ENCODE assay signal across 7 mouse cellular contexts in genomic region chr14:120278290-120279244, GRCm38 (mm10). TPM values are rescaled to one million over a fixed set of nuclear protein-coding genes. Genes with fewer than 3 reads are reported as not detected.
DNase-seq lines count a peak whose midpoint lies in the region; ATAC-seq and TF ChIP-seq lines count a peak whose summit lies in the region.

No protein-coding gene starts in this region.

- ATAC-seq in forebrain, embryonic 16.5 days, result no peak
- peak; percentile 80 for ATAC-seq in intestine, embryonic 15.5 days
- ATAC-seq in liver, embryonic 16.5 days (ENCODE audit: low read depth), result 0 out of 2 replicates have a peak, but pooled peaks have one; percentile 16
- ATAC-seq in neural tube, embryonic 11.5 days (ENCODE audit: insufficient read depth, low FRiP score, low TSS enrichment), result no peak

- peak overlapping the region; percentile 30 for H3K9ac ChIP-seq in forebrain, embryonic 16.5 days (replicated peaks; ENCODE audit: low read depth, low read length)
- H3K9ac ChIP-seq in intestine, embryonic 15.5 days, result peak overlapping the region; percentile 72
- peak overlapping the region; percentile 48 for H3K9ac ChIP-seq in liver, embryonic 16.5 days (ENCODE audit: low read depth, low read length)
- H3K9ac ChIP-seq in neural tube, embryonic 11.5 days (ENCODE audit: low read length), result no peak overlapping the region

- no peaks in the 10 kb centered on the region for H3K36me3 ChIP-seq in testis, adult 2 months (ENCODE audit: control insufficient read depth, insufficient read depth, low read length)
- H3K36me3 ChIP-seq in forebrain, embryonic 16.5 days (ENCODE audit: control insufficient read depth, insufficient read depth), result no peaks in the 10 kb centered on the region
- H3K36me3 ChIP-seq in intestine, embryonic 15.5 days, result no peaks in the 10 kb centered on the region
- no peaks in the 10 kb centered on the region for H3K36me3 ChIP-seq in liver, embryonic 16.5 days (ENCODE audit: control insufficient read depth, insufficient read depth)
- H3K36me3 ChIP-seq in neural tube, embryonic 11.5 days (ENCODE audit: control insufficient read depth, insufficient read depth, low read length), result no peaks in the 10 kb centered on the region

- H3K4me1 ChIP-seq in testis, adult 2 months (ENCODE audit: control insufficient read depth, insufficient read depth, low read length), result peaks cover 8% of the 10 kb centered on the region
- H3K4me1 ChIP-seq in forebrain, embryonic 16.5 days (replicated peaks; ENCODE audit: control insufficient read depth, insufficient read depth, low read length), result peaks cover 43% of the 10 kb centered on the region
- peaks cover 41% of the 10 kb centered on the region for H3K4me1 ChIP-seq in intestine, embryonic 15.5 days (replicated peaks)
- peaks cover 40% of the 10 kb centered on the region for H3K4me1 ChIP-seq in liver, embryonic 16.5 days (ENCODE audit: control insufficient read depth, low read depth, low read length)
- H3K4me1 ChIP-seq in neural tube, embryonic 11.5 days (ENCODE audit: control insufficient read depth, insufficient read depth, low read length), result peaks cover 12% of the 10 kb centered on the region

- no peaks in the 10 kb centered on the region for H3K9me3 ChIP-seq in forebrain, embryonic 16.5 days (ENCODE audit: control insufficient read depth, low read length)
- H3K9me3 ChIP-seq in intestine, embryonic 15.5 days, result no peaks in the 10 kb centered on the region
- H3K9me3 ChIP-seq in liver, embryonic 16.5 days (replicated peaks; ENCODE audit: control insufficient read depth, low read length), result no peaks in the 10 kb centered on the region
- H3K9me3 ChIP-seq in neural tube, embryonic 11.5 days (ENCODE audit: control insufficient read depth, low read length), result no peaks in the 10 kb centered on the region

- TF ChIP-seq CTCF in testis, adult 2 months (IDR thresholded peaks at IDR 0.05; ENCODE audit: control insufficient read depth, insufficient read depth, insufficient replicate concordance, low read depth, low read length), result no peak

- no peak overlapping the region for H3K4me3 ChIP-seq in testis, adult 2 months (ENCODE audit: control insufficient read depth, low read depth, low read length)
- peak overlapping the region; percentile 0; the same call in 1 of the 2 replicates for H3K4me3 ChIP-seq in forebrain, embryonic 16.5 days (replicated peaks; ENCODE audit: low read length)
- peak overlapping the region; percentile 53 for H3K4me3 ChIP-seq in intestine, embryonic 15.5 days (replicated peaks)
- H3K4me3 ChIP-seq in liver, embryonic 16.5 days (ENCODE audit: low read depth, low read length), result peak overlapping the region; percentile 76
- H3K4me3 ChIP-seq in neural tube, embryonic 11.5 days (ENCODE audit: low read depth, low read length), result no peak overlapping the region

- WGBS in forebrain, embryonic 16.5 days, result 33% methylated on average over 21 of the region's 21 CpGs
- 12% methylated on average over 21 of the region's 21 CpGs for WGBS in intestine, embryonic 15.5 days
- WGBS in liver, embryonic 16.5 days (ENCODE audit: insufficient replicate concordance), result 7% methylated on average over 21 of the region's 21 CpGs
- WGBS in neural tube, embryonic 11.5 days, result 59% methylated on average over 21 of the region's 21 CpGs

- no peak for DNase-seq in testis, postnatal 14 days (ENCODE audit: low spot score)
- DNase-seq in brain, adult 2 months (ENCODE audit: low read depth, low spot score), result peak; percentile 74
- peak; percentile 56 for DNase-seq in neural tube, embryonic 11.5 days (ENCODE audit: low spot score)

- no peaks in the 10 kb centered on the region for H3K27me3 ChIP-seq in testis, adult 2 months (ENCODE audit: control insufficient read depth, insufficient read depth, low read length)
- H3K27me3 ChIP-seq in forebrain, embryonic 16.5 days (replicated peaks; ENCODE audit: control insufficient read depth, insufficient read depth, low read length), result no peaks in the 10 kb centered on the region
- H3K27me3 ChIP-seq in intestine, embryonic 15.5 days (replicated peaks), result no peaks in the 10 kb centered on the region
- no peaks in the 10 kb centered on the region for H3K27me3 ChIP-seq in liver, embryonic 16.5 days (ENCODE audit: control insufficient read depth, insufficient read depth, low read depth, low read length)
- no peaks in the 10 kb centered on the region for H3K27me3 ChIP-seq in neural tube, embryonic 11.5 days (ENCODE audit: control insufficient read depth, insufficient read depth, low read length)

- H3K27ac ChIP-seq in testis, adult 2 months (ENCODE audit: control insufficient read depth, insufficient read depth, low read depth, low read length), result peak overlapping the region; percentile 30; the same call in 1 of the 2 replicates
- H3K27ac ChIP-seq in forebrain, embryonic 16.5 days (ENCODE audit: low read length), result no peak overlapping the region
- H3K27ac ChIP-seq in intestine, embryonic 15.5 days, result peak overlapping the region; percentile 90
- peak overlapping the region; percentile 35 for H3K27ac ChIP-seq in liver, embryonic 16.5 days (ENCODE audit: low read length)
- no peak overlapping the region for H3K27ac ChIP-seq in neural tube, embryonic 11.5 days (ENCODE audit: low read depth, low read length)

- TF ChIP-seq POLR2A in testis, adult 2 months (IDR thresholded peaks at IDR 0.05; ENCODE audit: control insufficient read depth, low read depth, low read length), result no peak

- peak overlapping the region; percentile 57 for H3K4me2 ChIP-seq in forebrain, embryonic 16.5 days (ENCODE audit: low read length)
- peak overlapping the region; percentile 92 for H3K4me2 ChIP-seq in intestine, embryonic 15.5 days (replicated peaks)
- peak overlapping the region; percentile 88 for H3K4me2 ChIP-seq in liver, embryonic 16.5 days (ENCODE audit: low read depth, low read length)
- H3K4me2 ChIP-seq in neural tube, embryonic 11.5 days (ENCODE audit: low read depth), result peak overlapping the region; percentile 39

RNA-seq across cellular contexts. Expression of gene Mbnl2, which starts 3.1 kb away (rescaled TPM):
- 13.0 and 14.7 TPM in 2 replicates for polyA plus RNA-seq in testis, adult 2 months (2012; rRNA removed)
- polyA plus RNA-seq in forebrain, embryonic 16.5 days (2015; fragmentation: Nextera tagmentation; extraction: Ambion mirVana), result 23.1 and 26.8 TPM in 2 replicates
- polyA plus RNA-seq in intestine, embryonic 15.5 days (2015; fragmentation: Nextera tagmentation; extraction: Ambion mirVana), result 105 and 111 TPM in 2 replicates
- polyA plus RNA-seq in liver, embryonic 16.5 days (2015; fragmentation: Nextera tagmentation; extraction: Ambion mirVana), result 15.9 and 19.3 TPM in 2 replicates
- polyA plus RNA-seq in neural tube, embryonic 11.5 days (2014; fragmentation: Nextera tagmentation; extraction: Ambion mirVana), result 39.5 and 44.1 TPM in 2 replicates

Comparison
In these comparisons a context has a peak if more than half of its experiments do, and no peak if none do; other contexts are left out.
1. H3K27ac ChIP-seq: peak in testis, adult 2 months (single experiment), intestine, embryonic 15.5 days (single experiment) and liver, embryonic 16.5 days (single experiment); none in forebrain, embryonic 16.5 days (single experiment) and neural tube, embryonic 11.5 days (single experiment).
2. H3K4me3 ChIP-seq: peak in forebrain, embryonic 16.5 days (single experiment), intestine, embryonic 15.5 days (single experiment) and liver, embryonic 16.5 days (single experiment); none in testis, adult 2 months (single experiment) and neural tube, embryonic 11.5 days (single experiment).
3. ATAC-seq: peak in intestine, embryonic 15.5 days (single experiment) and liver, embryonic 16.5 days (single experiment); none in forebrain, embryonic 16.5 days (single experiment) and neural tube, embryonic 11.5 days (single experiment).
4. H3K4me2 ChIP-seq: peak in every context shown above with its lines; median percentile 92 in intestine, embryonic 15.5 days; 88 in liver, embryonic 16.5 days; 57 in forebrain, embryonic 16.5 days; 39 in neural tube, embryonic 11.5 days.